Mouse (Mus musculus) bone marrow macrophage, adult 2 months (primary cell): ENCODE measurements around the gene Cxcr1.

Experiments used
- CTCF ChIP-seq: IDR thresholded peaks from 2 replicates; pipeline ENCODE4 v1.5.1; 2012; ENCODE audit warnings: low read depth, mild to moderate bottlenecking, low read length, moderate library complexity
- POLR2A ChIP-seq: IDR thresholded peaks from 2 replicates; pipeline ENCODE4 v1.6.1; 2012; ENCODE audit warnings: mild to moderate bottlenecking, low read depth, low read length, borderline replicate concordance

DNA sequence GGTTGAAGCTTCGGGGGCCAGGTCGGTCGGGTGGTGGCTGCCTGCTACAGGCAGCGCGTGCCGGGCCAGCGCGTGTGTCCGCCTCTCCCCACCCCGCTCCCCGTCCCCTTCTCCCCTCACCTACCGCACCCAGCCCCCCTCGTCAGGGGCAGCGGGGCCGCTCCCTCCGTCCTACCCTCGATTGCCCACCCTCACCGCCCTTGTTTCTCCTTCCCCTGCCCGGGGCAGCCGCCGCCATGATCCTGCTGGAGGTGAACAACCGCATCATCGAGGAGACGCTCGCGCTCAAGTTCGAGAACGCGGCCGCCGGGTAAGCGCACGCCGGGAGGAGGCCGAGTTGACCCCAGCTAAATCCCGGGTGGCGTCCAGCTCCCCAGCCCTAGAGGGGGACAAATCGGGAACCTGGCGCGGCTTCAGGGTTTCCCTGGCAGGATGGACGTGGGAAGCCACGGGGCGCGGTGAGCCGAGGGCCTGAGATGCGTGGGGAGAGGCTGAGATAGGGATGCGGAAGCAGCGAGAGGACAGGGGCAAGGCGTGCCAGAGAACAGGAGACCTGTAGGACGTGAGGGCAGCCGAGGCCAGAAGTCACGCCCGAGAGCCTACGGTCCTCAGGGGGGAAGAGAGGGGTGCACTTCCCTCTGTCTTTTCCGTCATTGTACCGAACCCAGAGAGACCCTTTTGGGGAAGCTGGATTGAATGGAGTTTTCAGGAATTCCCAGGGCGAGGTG is 42.3 kb upstream of the Cxcr1 start:
- TF ChIP-seq CTCF: no peak
- TF ChIP-seq POLR2A: no peak
